Comparison of ENCODE assay signal across 27 mouse cellular contexts in the genomic region with DNA sequence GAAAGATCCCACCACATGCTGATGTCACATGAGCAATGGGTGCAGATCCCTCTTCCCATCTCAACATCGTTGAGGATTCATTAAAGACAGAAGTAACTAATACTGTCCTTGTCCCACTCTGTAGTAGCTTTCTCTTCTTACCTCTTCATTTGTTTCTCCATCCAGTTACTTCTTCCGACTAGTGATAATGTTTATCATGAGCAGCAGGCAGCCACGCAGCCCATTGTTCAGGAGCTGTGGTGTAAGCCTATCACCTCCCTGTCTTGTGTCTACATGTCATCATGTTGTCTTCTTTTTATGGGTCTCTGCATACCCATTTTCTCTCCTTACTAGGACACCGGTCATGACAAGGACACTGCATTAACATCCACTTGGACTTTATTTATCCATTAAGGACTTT.
A peak's percentile ranks its signal among the peaks of the same experiment; 100 is the strongest.
DNase-seq lines count a peak whose midpoint lies in the region; ATAC-seq and TF ChIP-seq lines count a peak whose summit lies in the region.
"Had no signal": no experiment of that assay in that cellular context is flagged by ENCODE, and none has a peak within 500 bp of the region (broad histone marks: within the 10 kb centered on the region; RNA-seq: fewer than 3 reads in every experiment).

No protein-coding gene starts in this region.

- H3K4me2 ChIP-seq in liver, embryonic 13.5 days: no peak overlapping the region
- H3K4me2 ChIP-seq: embryonic facial prominence, embryonic 13.5 days; forebrain, embryonic 12.5 days; heart, embryonic 11.5 days; hindbrain, embryonic 13.5 days had no signal

- H3K36me3 ChIP-seq in MEL (ENCODE audit: control insufficient read depth in 1 of 2, insufficient read depth in 2 of 2, low read length in 2 of 2): peaks cover 0 to 46% of the 10 kb centered on the region in 2 experiments; a peak in 2 of 4 replicates
- no peaks in the 10 kb centered on the region for H3K36me3 ChIP-seq in liver, embryonic 13.5 days
- H3K36me3 ChIP-seq: embryonic facial prominence, embryonic 10.5 days; embryonic facial prominence, embryonic 13.5 days; forebrain, embryonic 12.5 days; hindbrain, embryonic 10.5 days; hindbrain, embryonic 13.5 days had no signal

- TF ChIP-seq RAD21 in MEL (IDR thresholded peaks at IDR 0.05; ENCODE audit: low read depth, low read length): no peak

- peak overlapping the region; percentile 37 for H3K9ac ChIP-seq in MEL (ENCODE audit: control insufficient read depth, low read depth, low read length, poor library complexity, severe bottlenecking)
- no peak overlapping the region for H3K9ac ChIP-seq in liver, embryonic 13.5 days
- H3K9ac ChIP-seq: embryonic facial prominence, embryonic 13.5 days; forebrain, embryonic 12.5 days; hindbrain, embryonic 13.5 days had no signal

- H3K4me1 ChIP-seq in MEL (ENCODE audit: control insufficient read depth in 1 of 2, insufficient read depth in 2 of 2, low read length in 2 of 2): peaks cover 28 to 55% of the 10 kb centered on the region in 2 experiments
- peaks cover 62% of the 10 kb centered on the region for H3K4me1 ChIP-seq in liver, embryonic 13.5 days (replicated peaks)
- no peaks in the 10 kb centered on the region for H3K4me1 ChIP-seq in cerebellum, adult 2 months (ENCODE audit: control insufficient read depth, insufficient read depth, low read length)
- H3K4me1 ChIP-seq: forebrain, embryonic 12.5 days had no signal

- H3K9me3 ChIP-seq in MEL (replicated peaks; ENCODE audit: insufficient read depth, low read length): no peaks in the 10 kb centered on the region
- no peaks in the 10 kb centered on the region for H3K9me3 ChIP-seq in liver, embryonic 13.5 days (replicated peaks)
- H3K9me3 ChIP-seq: embryonic facial prominence, embryonic 10.5 days; embryonic facial prominence, embryonic 13.5 days; forebrain, embryonic 12.5 days; hindbrain, embryonic 10.5 days; hindbrain, embryonic 13.5 days had no signal

- WGBS in liver, embryonic 13.5 days (ENCODE audit: insufficient replicate concordance): 23% methylated on average over 4 of the region's 4 CpGs
- WGBS in cerebellum, adult 2 months: 92% methylated on average over 4 of the region's 4 CpGs

- TF ChIP-seq CTCF in MEL (IDR thresholded peaks at IDR 0.05 in 2 of 3, conservative IDR thresholded peaks at IDR 0.05 in 1 of 3; ENCODE audit: control insufficient read depth in 1 of 3, insufficient read depth in 1 of 3, low read depth in 2 of 3, low read length in 3 of 3, poor library complexity in 1 of 3, severe bottlenecking in 1 of 3): no peak
- no peak for TF ChIP-seq CTCF in cerebellum, adult 2 months (IDR thresholded peaks at IDR 0.05; ENCODE audit: borderline replicate concordance, insufficient read depth, low read depth, low read length)

- no peak for TF ChIP-seq POLR2A in MEL (IDR thresholded peaks at IDR 0.05; ENCODE audit: control insufficient read depth in 1 of 2, insufficient read depth in 1 of 2, low read depth in 1 of 2, low read length in 2 of 2, poor library complexity in 1 of 2)
- no peak for TF ChIP-seq POLR2A in cerebellum, adult 2 months (IDR thresholded peaks at IDR 0.05; ENCODE audit: borderline replicate concordance, insufficient read depth, low read length)

- H3K4me3 ChIP-seq in MEL (ENCODE audit: control insufficient read depth in 1 of 2, insufficient read depth in 1 of 2, low read depth in 2 of 2, low read length in 2 of 2): peak overlapping the region; percentile 10 to 14; a peak in 2 of 4 replicates
- no peak overlapping the region for H3K4me3 ChIP-seq in liver, embryonic 13.5 days (replicated peaks)
- no peak overlapping the region for H3K4me3 ChIP-seq in cerebellum, adult 2 months (replicated peaks; ENCODE audit: insufficient read depth, low read depth, low read length)
- H3K4me3 ChIP-seq: embryonic facial prominence, embryonic 10.5 days; embryonic facial prominence, embryonic 13.5 days; erythroblast, embryonic 14.5 days; forebrain, embryonic 12.5 days; hindbrain, embryonic 10.5 days; hindbrain, embryonic 13.5 days had no signal

- DNase-seq in MEL (ENCODE audit: low read depth, low spot score): peak; percentile 79
- DNase-seq in MEL-GATA-1-ER (ENCODE audit: extremely low read depth, low read depth): peak; percentile 52
- DNase-seq in liver, embryonic 13.5 days: no peak
- DNase-seq in ovary, postnatal 36 days (ENCODE audit: low spot score): no peak
- DNase-seq in cerebellum, adult 2 months: no peak
- no peak for DNase-seq in heart, postnatal 4 days
- DNase-seq: adrenal gland, postnatal 10 days; adrenal gland, postnatal 36 days; cerebellum, adult 11 months; cerebellum, adult 8-10 months; cerebellum, postnatal 10 days; cerebellum, postnatal 36 days; embryo, embryonic 11 days; gastrocnemius, postnatal 10 days; gastrocnemius, postnatal 36 days had no signal

- peak; percentile 49; the same call in 1 of the 2 replicates for ATAC-seq in liver, embryonic 13.5 days (ENCODE audit: low read depth)
- peak; percentile 20 for ATAC-seq in megakaryocyte progenitor cell, adult 5-6 weeks (replicated peaks; ENCODE audit: poor library complexity)
- ATAC-seq: CD4-positive, CD25-positive, alpha-beta regulatory T cell, adult 4 months; forebrain, embryonic 16.5 days; hindbrain, embryonic 16.5 days; Patski had no signal

- H3K27me3 ChIP-seq in MEL (ENCODE audit: control insufficient read depth in 1 of 2, insufficient read depth in 2 of 2, low read length in 2 of 2): no peaks in the 10 kb centered on the region
- no peaks in the 10 kb centered on the region for H3K27me3 ChIP-seq in liver, embryonic 13.5 days
- H3K27me3 ChIP-seq in cerebellum, adult 2 months (ENCODE audit: control insufficient read depth, insufficient read depth, low read length): no peaks in the 10 kb centered on the region
- H3K27me3 ChIP-seq: embryonic facial prominence, embryonic 13.5 days; forebrain, embryonic 12.5 days; hindbrain, embryonic 13.5 days; Patski had no signal

- peak overlapping the region; percentile 100 for H3K27ac ChIP-seq in MEL (ENCODE audit: control insufficient read depth, low read depth, low read length)
- no peak overlapping the region for H3K27ac ChIP-seq in liver, embryonic 13.5 days
- H3K27ac ChIP-seq in cerebellum, adult 2 months (ENCODE audit: insufficient read depth, low read length): no peak overlapping the region
- H3K27ac ChIP-seq: embryonic facial prominence, embryonic 10.5 days; embryonic facial prominence, embryonic 13.5 days; forebrain, embryonic 12.5 days; hindbrain, embryonic 10.5 days; hindbrain, embryonic 13.5 days had no signal

- peak; percentile 86 to 93 for TF ChIP-seq EP300 in MEL (IDR thresholded peaks at IDR 0.05; ENCODE audit: low read depth in 1 of 2, low read length in 2 of 2)

- H3K79me2 ChIP-seq in MEL (ENCODE audit: control insufficient read depth, insufficient read depth, low read length, poor library complexity): no peaks in the 10 kb centered on the region; the same call in 1 of the 2 replicates

TF ChIP-seq in MEL, 35 proteins besides CTCF, POLR2A, EP300 and RAD21:
- peak; percentile 32; the same call in 1 of the 2 replicates for TF ChIP-seq POLR2AphosphoS2 (IDR thresholded peaks at IDR 0.05; ENCODE audit: low read length)
- peak; percentile 50 for TF ChIP-seq MAX (IDR thresholded peaks at IDR 0.05; ENCODE audit: low read length)
- TF ChIP-seq MYC (IDR thresholded peaks at IDR 0.05; ENCODE audit: low read depth, low read length): 0 out of 2 replicates have a peak, but pooled peaks have one; percentile 46
- TF ChIP-seq BHLHE40 (IDR thresholded peaks at IDR 0.05; ENCODE audit: borderline replicate concordance, low read depth, low read length): peak; percentile 42; the same call in 1 of the 2 replicates
- TF ChIP-seq KAT2A (conservative IDR thresholded peaks at IDR 0.05; ENCODE audit: low read depth, low read length): peak; percentile 22; the same call in 1 of the 2 replicates
- TF ChIP-seq USF2 (IDR thresholded peaks at IDR 0.05; ENCODE audit: borderline replicate concordance in 1 of 2, insufficient read depth in 1 of 2, low read depth in 1 of 2, low read length in 2 of 2): no peak
- TF ChIP-seq ZKSCAN1 (IDR thresholded peaks at IDR 0.05; ENCODE audit: low read depth, low read length): no peak
- no peak for TF ChIP-seq TBP (IDR thresholded peaks at IDR 0.05; ENCODE audit: low read depth, low read length)
- TF ChIP-seq TAL1 (IDR thresholded peaks at IDR 0.05; ENCODE audit: low read length): peak; percentile 81
- 0 out of 2 replicates have a peak, but pooled peaks have one; percentile 47 for TF ChIP-seq USF1 (IDR thresholded peaks at IDR 0.05; ENCODE audit: low read depth, low read length)
- no peak for TF ChIP-seq JUND (IDR thresholded peaks at IDR 0.05; ENCODE audit: low read depth, low read length)
- TF ChIP-seq MXI1 (IDR thresholded peaks at IDR 0.05; ENCODE audit: low read depth, low read length): peak; percentile 75
- TF ChIP-seq SIN3A (IDR thresholded peaks at IDR 0.05; ENCODE audit: low read length): peak; percentile 65; the same call in 1 of the 2 replicates
- TF ChIP-seq UBTF (IDR thresholded peaks at IDR 0.05; ENCODE audit: borderline replicate concordance, insufficient read depth, low read depth, low read length): no peak
- peak; percentile 93 for TF ChIP-seq TCF12 (IDR thresholded peaks at IDR 0.05; ENCODE audit: low read depth, low read length)
- TF ChIP-seq GATA1 (IDR thresholded peaks at IDR 0.05; ENCODE audit: low read depth, low read length): peak; percentile 91
- peak; percentile 89 for TF ChIP-seq ETS1 (IDR thresholded peaks at IDR 0.05; ENCODE audit: low read depth, low read length)
- no peak for TF ChIP-seq HCFC1 (IDR thresholded peaks at IDR 0.05; ENCODE audit: low read depth, low read length)
- TF ChIP-seq MAZ (IDR thresholded peaks at IDR 0.05; ENCODE audit: low read depth, low read length): no peak
- no peak for TF ChIP-seq ELF1 (IDR thresholded peaks at IDR 0.05; ENCODE audit: low read depth, low read length)
- no peak for TF ChIP-seq ZMIZ1 (IDR thresholded peaks at IDR 0.05; ENCODE audit: low read depth, low read length)
- TF ChIP-seq ZNF384 (IDR thresholded peaks at IDR 0.05; ENCODE audit: low read depth, low read length): no peak
TF ChIP-seq in MEL: peak in this region for 12.

Comparison
In these comparisons a context has a peak if more than half of its experiments do, and no peak if none do; other contexts are left out.
1. DNase-seq: peak in MEL (single experiment) and MEL-GATA-1-ER (single experiment); none in liver, embryonic 13.5 days (single experiment), ovary, postnatal 36 days (single experiment), cerebellum, adult 2 months (0 of 2) and heart, postnatal 4 days (single experiment).
2. H3K4me3 ChIP-seq: peak in MEL (2 of 2); none in liver, embryonic 13.5 days (single experiment) and cerebellum, adult 2 months (single experiment).